Mouse (Mus musculus) forebrain, embryonic 15.5 days (tissue): ENCODE measurements around the gene Prdx6b. TPM values are rescaled to one million over a fixed set of nuclear protein-coding genes. Genes with fewer than 3 reads are reported as not detected.
A peak's percentile ranks its signal among the peaks of the same experiment; 100 is the strongest.

Experiments
- ATAC-seq: fragments of 200-750 bp; cut with Nextera tagmentation; replicated peaks from 2 replicates; pipeline ENCODE4 v1.8.0; 2017; ENCODE audit warnings: mild to moderate bottlenecking, moderate TSS enrichment, moderate library complexity
- H3K27ac ChIP-seq: fragments of 300-500 bp; sonication (generic); replicated peaks from 2 replicates; pipeline ENCODE4 v1.5.1; 2015; ENCODE audit warnings: mild to moderate bottlenecking, inconsistent platforms
- H3K27me3 ChIP-seq: fragments of 300-500 bp; sonication (generic); 2 replicates; pipeline ENCODE4 v1.6.1; 2015; ENCODE audit warnings: inconsistent platforms
- H3K36me3 ChIP-seq: fragments of 300-500 bp; sonication (generic); 2 replicates; pipeline ENCODE4 v1.6.1; 2015; ENCODE audit warnings: mild to moderate bottlenecking, inconsistent platforms
- H3K4me1 ChIP-seq: fragments of 300-500 bp; sonication (generic); 2 replicates; pipeline ENCODE4 v1.6.1; 2015; ENCODE audit warnings: inconsistent platforms
- H3K4me2 ChIP-seq: fragments of 300-500 bp; sonication (generic); replicated peaks from 2 replicates; pipeline ENCODE4 v1.6.1; 2015; ENCODE audit warnings: mild to moderate bottlenecking, inconsistent platforms
- H3K4me3 ChIP-seq: fragments of 300-500 bp; sonication (generic); 2 replicates; pipeline ENCODE4 v1.5.1; 2015; ENCODE audit warnings: mild to moderate bottlenecking, inconsistent platforms
- H3K9ac ChIP-seq: fragments of 300-500 bp; sonication (generic); replicated peaks from 2 replicates; pipeline ENCODE4 v1.6.1; 2015; ENCODE audit warnings: mild to moderate bottlenecking, inconsistent platforms
- H3K9me3 ChIP-seq: fragments of 300-500 bp; sonication (generic); 2 replicates; pipeline ENCODE4 v1.6.1; 2016; ENCODE audit warnings: inconsistent platforms
- WGBS: fragments of 180-500 bp; shearing (Covaris S2); methylation state at CpG from one replicate; pipeline ENCODE4 v1.1.7; 2015; ENCODE audit warnings: mixed read lengths; 5-methylcytosine and 5-hydroxymethylcytosine counted together
- polyA plus RNA-seq: library from polyadenylated mRNA; unstranded; fragments of >200 nt; fragmentation: Nextera tagmentation; extraction: Ambion mirVana; gene quantifications from 2 replicates; pipeline ENCODE4 v1.2.1, GENCODE M21; 2015

Gene Prdx6b
- polyA plus RNA-seq, 1 experiment from 2014 or later, result not detected

GRCm38 (mm10) chr2:80300806-80301205 lies 8.5 kb downstream of the Prdx6b start:
- no peaks in the 10 kb centered on the region for H3K9me3 ChIP-seq
- no peaks in the 10 kb centered on the region for H3K4me1 ChIP-seq
- H3K27ac ChIP-seq, result no peak overlapping the region
- no peaks in the 10 kb centered on the region for H3K27me3 ChIP-seq
- no peak overlapping the region for H3K4me2 ChIP-seq
- 91% methylated on average over 4 of the region's 4 CpGs for WGBS
- no peak overlapping the region for H3K9ac ChIP-seq
- H3K4me3 ChIP-seq, result no peak overlapping the region
- ATAC-seq, result no peak
- H3K36me3 ChIP-seq, result no peaks in the 10 kb centered on the region

GRCm38 (mm10) chr2:80303957-80304356 lies 11.7 kb downstream of the Prdx6b start:
- no peak overlapping the region for H3K9ac ChIP-seq
- no peaks in the 10 kb centered on the region for H3K36me3 ChIP-seq
- H3K9me3 ChIP-seq, result no peaks in the 10 kb centered on the region
- WGBS, result 84% methylated on average over 2 of the region's 2 CpGs
- no peak overlapping the region for H3K27ac ChIP-seq
- no peak overlapping the region for H3K4me3 ChIP-seq
- H3K4me1 ChIP-seq, result no peaks in the 10 kb centered on the region
- H3K27me3 ChIP-seq, result no peaks in the 10 kb centered on the region
- H3K4me2 ChIP-seq, result no peak overlapping the region
- no peak for ATAC-seq

- no peaks in the 10 kb centered on the region for H3K36me3 ChIP-seq
- no peaks in the 10 kb centered on the region for H3K27me3 ChIP-seq
- H3K27ac ChIP-seq, result no peak overlapping the region
- no peak overlapping the region for H3K4me2 ChIP-seq
- 90% methylated on average over 3 of the region's 3 CpGs for WGBS
- no peak overlapping the region for H3K9ac ChIP-seq
- ATAC-seq, result no peak
- no peak overlapping the region for H3K4me3 ChIP-seq
- no peaks in the 10 kb centered on the region for H3K4me1 ChIP-seq
- no peaks in the 10 kb centered on the region for H3K9me3 ChIP-seq
These were observed 15.4 kb downstream of the Prdx6b start for GRCm38 (mm10) chr2:80307701-80308100.

GRCm38 (mm10) chr2:80309775-80310174 lies 17.5 kb downstream of the Prdx6b start:
- Histone ChIP-seq H3K27ac (no peak overlapping the region), H3K4me2 (no peak overlapping the region), H3K36me3 (no peaks in the 10 kb centered on the region), H3K4me3 (no peak overlapping the region), H3K27me3 (no peaks in the 10 kb centered on the region), H3K9ac (no peak overlapping the region), H3K4me1 (peaks cover 1% of the 10 kb centered on the region; the same call in 1 of the 2 replicates), H3K9me3 (no peaks in the 10 kb centered on the region)
- ATAC-seq, result no peak
- 65% methylated on average over 4 of the region's 4 CpGs for WGBS

GRCm38 (mm10) chr2:80310772-80311171 lies 18.5 kb downstream of the Prdx6b start:
- H3K27me3 ChIP-seq, result no peaks in the 10 kb centered on the region
- H3K27ac ChIP-seq, result no peak overlapping the region
- H3K36me3 ChIP-seq, result no peaks in the 10 kb centered on the region
- H3K9ac ChIP-seq, result no peak overlapping the region
- no peak overlapping the region for H3K4me2 ChIP-seq
- no peaks in the 10 kb centered on the region for H3K9me3 ChIP-seq
- WGBS, result 81% methylated on average over 4 of the region's 4 CpGs
- H3K4me3 ChIP-seq, result no peak overlapping the region
- no peak for ATAC-seq
- H3K4me1 ChIP-seq, result peaks cover 4% of the 10 kb centered on the region; the same call in 1 of the 2 replicates

- 71% methylated on average over 4 of the region's 4 CpGs for WGBS
- Histone ChIP-seq H3K4me1 (peaks cover 9% of the 10 kb centered on the region), H3K4me3 (no peak overlapping the region), H3K27ac (no peak overlapping the region), H3K4me2 (no peak overlapping the region), H3K9me3 (no peaks in the 10 kb centered on the region), H3K9ac (no peak overlapping the region), H3K36me3 (no peaks in the 10 kb centered on the region), H3K27me3 (no peaks in the 10 kb centered on the region)
- no peak for ATAC-seq
These were observed 19.1 kb downstream of the Prdx6b start for GRCm38 (mm10) chr2:80311350-80311749.

- Histone ChIP-seq H3K9ac (no peak overlapping the region), H3K4me3 (no peak overlapping the region), H3K4me1 (peaks cover 13% of the 10 kb centered on the region), H3K27me3 (no peaks in the 10 kb centered on the region), H3K27ac (no peak overlapping the region), H3K9me3 (no peaks in the 10 kb centered on the region), H3K4me2 (no peak overlapping the region), H3K36me3 (peaks cover 11% of the 10 kb centered on the region; the same call in 1 of the 2 replicates)
- ATAC-seq, result no peak
- WGBS, result 55% methylated on average over 1 of the region's 1 CpGs
These were observed 21.9 kb downstream of the Prdx6b start for GRCm38 (mm10) chr2:80314201-80314600.

GRCm38 (mm10) chr2:80314854-80315241 lies 22.6 kb downstream of the Prdx6b start:
- Histone ChIP-seq H3K27ac (peak overlapping the region; percentile 97), H3K9ac (peak overlapping the region; percentile 80), H3K9me3 (no peaks in the 10 kb centered on the region), H3K4me3 (peak overlapping the region; percentile 58), H3K4me2 (peak overlapping the region; percentile 56), H3K36me3 (peaks cover 15% of the 10 kb centered on the region; the same call in 1 of the 2 replicates), H3K27me3 (no peaks in the 10 kb centered on the region), H3K4me1 (peaks cover 13% of the 10 kb centered on the region)
- WGBS, result 48% methylated on average over 7 of the region's 7 CpGs
- no peak; the same call in 1 of the 2 replicates for ATAC-seq

GRCm38 (mm10) chr2:80315242-80316161 lies 23.2 kb downstream of the Prdx6b start, which contains the start of gene Dnajc10:
Dnajc10 (plus strand) TSS chr2:80315466.
- Histone ChIP-seq H3K4me1 (peaks cover 13% of the 10 kb centered on the region), H3K27me3 (no peaks in the 10 kb centered on the region), H3K9me3 (no peaks in the 10 kb centered on the region), H3K9ac (peak within 1 kb of the TSS; percentile 80), H3K36me3 (peaks cover 17% of the 10 kb centered on the region; the same call in 1 of the 2 replicates), H3K27ac (peak within 1 kb of the TSS; percentile 97), H3K4me2 (peak within 1 kb of the TSS; percentile 56), H3K4me3 (peak within 1 kb of the TSS; percentile 58)
- ATAC-seq, result peak; percentile 97
- WGBS, result under 1% methylated on average over 72 of the region's 72 CpGs

- H3K9ac ChIP-seq, result no peak overlapping the region
- H3K36me3 ChIP-seq, result peaks cover 59% of the 10 kb centered on the region
- no peaks in the 10 kb centered on the region for H3K4me1 ChIP-seq
- no peak overlapping the region for H3K27ac ChIP-seq
- H3K27me3 ChIP-seq, result no peaks in the 10 kb centered on the region
- no peaks in the 10 kb centered on the region for H3K9me3 ChIP-seq
- no peak overlapping the region for H3K4me2 ChIP-seq
- no peak overlapping the region for H3K4me3 ChIP-seq
- ATAC-seq, result no peak
- WGBS, result 99% methylated on average over 4 of the region's 4 CpGs
These were observed 30.6 kb downstream of the Prdx6b start for GRCm38 (mm10) chr2:80322878-80323277.

- Histone ChIP-seq H3K36me3 (peaks cover 63% of the 10 kb centered on the region), H3K9ac (no peak overlapping the region), H3K4me1 (no peaks in the 10 kb centered on the region), H3K4me3 (no peak overlapping the region), H3K9me3 (no peaks in the 10 kb centered on the region), H3K4me2 (no peak overlapping the region), H3K27me3 (no peaks in the 10 kb centered on the region), H3K27ac (no peak overlapping the region)
- no peak for ATAC-seq
- 95% methylated on average over 2 of the region's 2 CpGs for WGBS
These were observed 33.5 kb downstream of the Prdx6b start for GRCm38 (mm10) chr2:80325779-80326178.

GRCm38 (mm10) chr2:80327272-80327671 lies 35.0 kb downstream of the Prdx6b start:
- no peaks in the 10 kb centered on the region for H3K4me1 ChIP-seq
- peaks cover 60% of the 10 kb centered on the region for H3K36me3 ChIP-seq
- no peak overlapping the region for H3K9ac ChIP-seq
- ATAC-seq, result no peak
- no peak overlapping the region for H3K4me2 ChIP-seq
- H3K27me3 ChIP-seq, result no peaks in the 10 kb centered on the region
- no peak overlapping the region for H3K4me3 ChIP-seq
- H3K9me3 ChIP-seq, result no peaks in the 10 kb centered on the region
- 93% methylated on average over 6 of the region's 6 CpGs for WGBS
- H3K27ac ChIP-seq, result no peak overlapping the region
